Mouse (Mus musculus) hindbrain, embryonic 15.5 days (tissue): ENCODE measurements around the gene Rab29. TPM values are rescaled to one million over a fixed set of nuclear protein-coding genes. Genes with fewer than 3 reads are reported as not detected.
A peak's percentile ranks its signal among the peaks of the same experiment; 100 is the strongest.
"Not testable (repeated sequence)": the region's sequence is repeated elsewhere in the genome, so short reads cannot be mapped to it uniquely, and the experiment has no call there.

ENCODE experiments used
- ATAC-seq: fragments of 200-750 bp; cut with Nextera tagmentation; 2 replicates; pipeline ENCODE4 v1.8.0; 2017; ENCODE audit warnings: low read depth, moderate number of reproducible peaks, moderate TSS enrichment; ENCODE audit not compliant: low FRiP score
- H3K27ac ChIP-seq: fragments of 300-500 bp; sonication (generic); replicated peaks from 2 replicates; pipeline ENCODE4 v1.5.1; 2015; ENCODE audit warnings: mild to moderate bottlenecking, inconsistent platforms
- H3K27me3 ChIP-seq: fragments of 300-500 bp; sonication (generic); 2 replicates; pipeline ENCODE4 v1.6.1; 2015; ENCODE audit warnings: control low read depth, inconsistent platforms
- H3K36me3 ChIP-seq: fragments of 300-500 bp; sonication (generic); 2 replicates; pipeline ENCODE4 v1.6.1; 2015; ENCODE audit warnings: control low read depth, inconsistent platforms
- H3K4me1 ChIP-seq: fragments of 300-500 bp; sonication (generic); replicated peaks from 2 replicates; pipeline ENCODE4 v1.6.1; 2015; ENCODE audit warnings: control low read depth, inconsistent platforms
- H3K4me2 ChIP-seq: fragments of 300-500 bp; sonication (generic); 2 replicates; pipeline ENCODE4 v1.6.1; 2015; ENCODE audit warnings: moderate library complexity, mild to moderate bottlenecking, inconsistent platforms
- H3K4me3 ChIP-seq: fragments of 300-500 bp; sonication (generic); 2 replicates; pipeline ENCODE4 v1.5.1; 2015; ENCODE audit warnings: mild to moderate bottlenecking, inconsistent platforms
- H3K9ac ChIP-seq: fragments of 300-500 bp; sonication (generic); 2 replicates; pipeline ENCODE4 v1.6.1; 2015; ENCODE audit warnings: inconsistent platforms
- H3K9me3 ChIP-seq: fragments of 300-500 bp; sonication (generic); 2 replicates; pipeline ENCODE4 v1.6.1; 2016; ENCODE audit warnings: control low read depth, inconsistent platforms
- WGBS: fragments of 180-500 bp; shearing (Covaris S2); methylation state at CpG from one replicate; pipeline ENCODE4 v1.1.7; 2015; 5-methylcytosine and 5-hydroxymethylcytosine counted together
- polyA plus RNA-seq: library from polyadenylated mRNA; unstranded; fragments of >200 nt; fragmentation: Nextera tagmentation; extraction: Ambion mirVana; gene quantifications from 2 replicates; pipeline ENCODE4 v1.2.1, GENCODE M21; 2015

The Rab29 gene
- polyA plus RNA-seq, 1 experiment from 2014 or later = 7.0 TPM

GRCm38 (mm10) chr1:131909236-131909635, 42.2 kb downstream of the Rab29 start:
- H3K27me3 ChIP-seq = peaks cover 13% of the 10 kb centered on the region; the same call in 1 of the 2 replicates
- peaks cover 19% of the 10 kb centered on the region for H3K4me1 ChIP-seq
- H3K4me3 ChIP-seq, H3K9me3 ChIP-seq, H3K36me3 ChIP-seq, ATAC-seq, H3K9ac ChIP-seq, H3K27ac ChIP-seq, H3K4me2 ChIP-seq: not testable (repeated sequence)
- WGBS = 100% methylated on average over 2 of the region's 2 CpGs

GRCm38 (mm10) chr1:131910001-131910648, 43.1 kb downstream of the Rab29 start, which contains the start of gene Nucks1:
TSS of gene Nucks1 (plus strand) at chr1:131910534.
- Histone ChIP-seq H3K4me1 (peaks cover 19% of the 10 kb centered on the region), H3K9me3 (no peaks in the 10 kb centered on the region), H3K4me2 (peak within 1 kb of the TSS; percentile 60), H3K27me3 (peaks cover 13% of the 10 kb centered on the region; the same call in 1 of the 2 replicates), H3K4me3 (peak within 1 kb of the TSS; percentile 82), H3K9ac (peak within 1 kb of the TSS; percentile 94), H3K36me3 (no peaks in the 10 kb centered on the region), H3K27ac (peak within 1 kb of the TSS; percentile 99)
- under 1% methylated on average over 35 of the region's 35 CpGs for whole genome bisulfite sequencing
- peak; percentile 99 for ATAC-seq

DNA sequence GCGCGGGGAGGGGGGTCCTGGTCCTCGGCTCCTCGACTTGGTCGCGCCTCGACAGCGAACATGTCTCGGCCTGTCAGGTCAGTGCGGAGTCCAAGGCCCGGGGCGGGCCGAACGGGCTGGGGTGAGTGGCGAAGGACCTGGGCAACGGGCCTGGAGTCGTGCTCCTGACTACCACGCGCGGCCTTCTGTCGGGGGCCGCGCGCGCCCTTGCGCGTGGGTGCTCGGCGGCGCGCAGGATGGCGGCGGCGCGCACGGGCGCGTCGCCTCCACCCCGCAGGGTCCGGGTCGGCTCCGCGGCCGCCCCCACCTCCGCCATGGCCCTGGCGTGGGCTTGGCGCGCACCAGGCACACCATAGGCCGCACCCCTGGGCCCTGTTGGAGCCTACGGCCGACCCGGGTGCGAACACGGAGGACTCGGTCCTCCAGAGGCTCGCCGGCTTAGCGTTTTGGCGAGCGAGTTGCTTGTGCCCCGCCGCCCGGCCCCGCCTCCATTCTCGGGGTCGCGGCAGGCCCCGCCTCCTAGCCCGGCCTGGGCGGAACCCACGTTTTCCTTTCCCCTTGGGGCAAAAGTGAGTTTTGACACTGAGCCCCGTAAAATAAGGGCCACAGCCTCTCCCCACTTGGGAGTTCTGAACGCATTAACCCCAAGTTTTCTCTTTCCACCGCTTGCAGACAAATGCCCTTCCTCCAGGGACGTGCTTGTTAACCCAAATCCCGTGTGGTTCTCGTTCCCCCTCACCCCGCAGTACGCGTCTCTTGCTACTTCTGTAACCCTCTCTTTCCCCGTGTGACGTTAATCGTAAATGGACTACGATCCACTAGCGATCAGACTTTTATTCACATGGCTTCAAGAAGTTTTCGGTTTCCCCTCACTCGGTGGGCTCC, 43.9 kb downstream of the Rab29 start:
- Histone ChIP-seq H3K4me3 (peak overlapping the region; percentile 82), H3K4me1 (peaks cover 19% of the 10 kb centered on the region), H3K27me3 (peaks cover 13% of the 10 kb centered on the region; the same call in 1 of the 2 replicates), H3K4me2 (peak overlapping the region; percentile 60), H3K27ac (peak overlapping the region; percentile 99), H3K9ac (peak overlapping the region; percentile 94), H3K9me3 (no peaks in the 10 kb centered on the region), H3K36me3 (no peaks in the 10 kb centered on the region)
- ATAC-seq = peak; percentile 85
- WGBS = under 1% methylated on average over 58 of the region's 88 CpGs

GRCm38 (mm10) chr1:131917634-131918033, 50.6 kb downstream of the Rab29 start:
- 79% methylated on average over 6 of the region's 6 CpGs for WGBS
- no peak overlapping the region for H3K4me3 ChIP-seq
- H3K9ac ChIP-seq = no peak overlapping the region
- no peaks in the 10 kb centered on the region for H3K9me3 ChIP-seq
- H3K4me1 ChIP-seq = peaks cover 7% of the 10 kb centered on the region
- no peak for ATAC-seq
- peaks cover 26% of the 10 kb centered on the region for H3K36me3 ChIP-seq
- H3K4me2 ChIP-seq = no peak overlapping the region
- H3K27me3 ChIP-seq = no peaks in the 10 kb centered on the region
- no peak overlapping the region for H3K27ac ChIP-seq

GRCm38 (mm10) chr1:131919052-131919451, 52.0 kb downstream of the Rab29 start:
- 98% methylated on average over 2 of the region's 2 CpGs for WGBS
- no peak for ATAC-seq
- Histone ChIP-seq H3K4me1 (0 out of 2 replicates have a peak, but pooled peaks cover 3% of the 10 kb centered on the region), H3K36me3 (peaks cover 37% of the 10 kb centered on the region), H3K4me3 (no peak overlapping the region), H3K9ac (no peak overlapping the region), H3K27ac (no peak overlapping the region), H3K27me3 (no peaks in the 10 kb centered on the region), H3K9me3 (no peaks in the 10 kb centered on the region), H3K4me2 (no peak overlapping the region)

GRCm38 (mm10) chr1:131922100-131922499, 55.1 kb downstream of the Rab29 start:
- Histone ChIP-seq H3K4me2 (no peak overlapping the region), H3K4me1 (0 out of 2 replicates have a peak, but pooled peaks cover 2% of the 10 kb centered on the region), H3K4me3 (no peak overlapping the region), H3K9me3 (no peaks in the 10 kb centered on the region), H3K36me3 (peaks cover 61% of the 10 kb centered on the region), H3K9ac (no peak overlapping the region), H3K27me3 (no peaks in the 10 kb centered on the region), H3K27ac (no peak overlapping the region)
- ATAC-seq = no peak
- 97% methylated on average over 3 of the region's 3 CpGs for WGBS

Other genes starting within 250 kb of the Rab29 start
- not detected in 2 replicates for gene Ctse, start 228.9 kb upstream of the Rab29 start, polyA plus RNA-seq
- 0.91 and 1.6 TPM in 2 replicates for gene Rab7b, start 178.5 kb upstream of the Rab29 start, polyA plus RNA-seq
- gene Slc26a9, start 123.2 kb upstream of the Rab29 start, polyA plus RNA-seq = 0.05 and 0.08 TPM in 2 replicates
- gene Pm20d1, start 69.8 kb upstream of the Rab29 start, polyA plus RNA-seq = 0.26 and 0.41 TPM in 2 replicates
- gene Slc41a1, start 39.7 kb upstream of the Rab29 start, polyA plus RNA-seq = 18.9 and 24.7 TPM in 2 replicates
- gene Nucks1, start 43.3 kb downstream of the Rab29 start, polyA plus RNA-seq = 46.8 and 48.3 TPM in 2 replicates
- 0.74 and 4.7 TPM in 2 replicates for gene Slc45a3, start 95.7 kb downstream of the Rab29 start, polyA plus RNA-seq
- gene Elk4, start 140.4 kb downstream of the Rab29 start, polyA plus RNA-seq = 11.4 and 11.5 TPM in 2 replicates
- 6.9 and 7.3 TPM in 2 replicates for gene Mfsd4a, start 200.8 kb downstream of the Rab29 start, polyA plus RNA-seq